Mouse (Mus musculus) embryonic fibroblast, embryonic 13.5 days (primary cell): ENCODE data around the gene Cacna2d3. TPM values are rescaled to one million over a fixed set of nuclear protein-coding genes. Genes with fewer than 3 reads are reported as not detected.

ENCODE experiments used
- H3K27ac ChIP-seq: 2 replicates; pipeline ENCODE4 v1.5.1; 2012; ENCODE audit warnings: low read length, control low read depth, inconsistent platforms; ENCODE audit not compliant: insufficient read depth
- H3K4me1 ChIP-seq: 2 replicates; pipeline ENCODE4 v1.6.1; 2011; ENCODE audit warnings: low read length; ENCODE audit not compliant: control insufficient read depth, insufficient read depth
- H3K4me3 ChIP-seq: 2 replicates; pipeline ENCODE4 v1.5.1; 2011; ENCODE audit warnings: mild to moderate bottlenecking, control low read depth, low read length; ENCODE audit not compliant: insufficient read depth
- CTCF ChIP-seq: IDR thresholded peaks from 2 replicates; pipeline ENCODE4 v1.5.1; 2011; ENCODE audit warnings: mild to moderate bottlenecking, control low read depth, low read length, moderate library complexity, borderline replicate concordance; ENCODE audit not compliant: insufficient read depth
- POLR2A ChIP-seq: IDR thresholded peaks from 2 replicates; pipeline ENCODE4 v1.6.1; 2011; ENCODE audit warnings: low read depth, mild to moderate bottlenecking, control low read depth, low read length, moderate library complexity
- polyA plus RNA-seq: library from polyadenylated mRNA; stranded (reverse); fragments of >200 nt; gene quantifications from 2 replicates; pipeline ENCODE4 v1.2.4, GENCODE M21; 2011; ENCODE audit warnings: low read depth; ENCODE audit not compliant: missing spikeins, insufficient read length

Cacna2d3 gene
- polyA plus RNA-seq, 1 experiment = 5.3 TPM

DNA sequence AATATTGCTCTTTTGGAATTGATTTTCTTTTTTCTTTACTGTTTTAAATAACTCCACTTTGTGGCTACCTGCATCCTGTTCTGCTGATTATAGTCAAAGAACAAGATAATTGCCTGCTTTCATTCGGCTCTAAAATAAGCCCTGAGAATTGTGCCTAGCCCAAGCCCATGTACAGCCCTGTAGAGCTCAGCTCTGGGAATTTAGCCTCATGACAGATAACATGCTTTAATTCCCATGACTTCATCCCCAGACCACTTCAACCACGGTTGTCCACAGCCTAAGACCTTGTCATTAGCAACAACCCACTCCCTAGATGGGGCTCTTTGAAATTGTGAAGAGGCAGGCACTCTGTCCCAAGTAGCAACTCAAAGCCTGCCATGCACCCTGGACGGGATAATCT, 762.6 kb downstream of the Cacna2d3 start:
- TF ChIP-seq POLR2A = no peak
- no peak for TF ChIP-seq CTCF
- Histone ChIP-seq H3K4me3 (no peak overlapping the region), H3K27ac (no peak overlapping the region), H3K4me1 (no peaks in the 10 kb centered on the region)

DNA sequence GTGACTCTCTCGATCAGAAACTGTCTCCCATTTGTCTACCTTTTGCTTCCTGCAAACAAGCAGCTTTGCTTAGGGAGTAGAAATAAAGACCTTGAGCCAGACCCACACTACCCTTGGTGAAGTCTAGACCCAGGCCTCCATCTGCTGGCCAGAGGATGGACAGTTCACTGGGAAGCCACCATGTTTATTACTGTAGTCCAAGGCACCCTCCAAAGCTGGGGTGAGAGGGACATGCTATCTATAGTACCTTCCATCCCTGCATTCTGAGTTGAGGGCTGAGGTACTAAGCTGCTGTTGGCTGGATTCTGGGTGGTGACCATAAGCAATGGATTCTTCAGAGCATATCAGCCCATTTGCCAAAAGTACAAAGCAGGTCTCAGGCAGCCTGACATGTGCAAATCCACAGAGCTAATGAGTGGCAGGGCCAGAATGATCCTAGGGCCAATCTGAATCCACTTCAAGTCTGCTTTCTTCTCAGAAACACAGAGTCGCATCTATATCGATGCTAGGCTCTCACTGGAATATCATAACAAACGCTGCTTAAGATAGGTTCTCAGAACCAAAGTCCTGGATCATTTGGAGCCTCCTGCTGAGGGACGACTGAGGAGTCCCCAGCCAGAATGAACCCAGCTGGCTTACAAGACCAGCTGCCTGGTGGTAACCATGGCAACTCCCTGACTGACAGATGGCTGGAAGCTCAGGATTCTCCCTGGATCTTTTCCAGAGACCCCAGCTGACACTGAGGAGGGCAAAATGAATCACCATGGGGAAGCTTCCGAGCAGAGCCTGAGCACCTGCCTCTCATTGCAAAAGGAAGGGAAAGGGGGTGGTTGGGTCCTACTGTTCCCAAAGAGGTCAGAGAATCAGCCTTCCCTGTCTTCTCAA, 763.3 kb downstream of the Cacna2d3 start:
- no peak for TF ChIP-seq POLR2A
- TF ChIP-seq CTCF = no peak
- Histone ChIP-seq H3K4me3 (no peak overlapping the region), H3K27ac (no peak overlapping the region), H3K4me1 (no peaks in the 10 kb centered on the region)

DNA sequence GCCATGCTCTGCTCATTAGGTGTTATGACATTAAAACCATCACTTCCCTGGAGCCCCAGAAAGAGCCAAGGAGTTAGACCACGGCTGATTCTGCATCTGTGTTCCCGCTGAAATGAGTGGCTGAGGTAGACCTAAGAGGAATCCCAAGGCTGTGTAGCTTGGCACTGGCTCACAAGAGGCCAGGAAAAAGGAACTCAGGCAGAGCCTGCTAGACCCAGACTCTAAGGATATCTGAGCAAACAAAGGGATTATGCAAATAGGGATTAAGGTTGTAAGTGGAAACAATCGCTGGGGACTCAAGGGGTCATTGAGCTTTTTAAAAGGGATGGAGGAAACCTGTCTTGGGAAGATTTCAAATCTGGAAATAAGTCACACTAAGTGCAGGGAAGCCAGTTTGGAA, 766.5 kb downstream of the Cacna2d3 start:
- TF ChIP-seq POLR2A (no peak), CTCF (no peak)
- H3K4me3 ChIP-seq = no peak overlapping the region
- H3K4me1 ChIP-seq = no peaks in the 10 kb centered on the region
- no peak overlapping the region for H3K27ac ChIP-seq

DNA sequence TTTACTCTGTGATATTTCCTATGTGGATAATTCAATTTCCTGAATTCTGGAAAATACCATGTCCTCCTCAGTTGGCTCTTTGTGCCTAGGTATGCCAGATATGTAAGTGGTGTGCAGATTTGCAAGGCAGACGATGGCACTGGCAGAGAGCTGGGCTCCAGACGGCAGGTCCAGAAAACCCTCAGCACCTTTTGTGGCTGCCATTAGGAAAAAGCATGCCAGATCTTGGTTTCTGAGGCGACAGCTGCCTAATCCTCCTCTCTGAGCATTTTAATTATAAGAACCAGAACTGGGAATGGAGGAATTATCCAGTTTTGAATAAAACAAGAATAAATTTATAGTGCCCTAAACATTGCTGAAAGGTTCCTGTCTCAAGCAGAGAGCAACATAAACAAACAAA, 767.1 kb downstream of the Cacna2d3 start:
- no peaks in the 10 kb centered on the region for H3K4me1 ChIP-seq
- TF ChIP-seq POLR2A = no peak
- no peak for TF ChIP-seq CTCF

DNA sequence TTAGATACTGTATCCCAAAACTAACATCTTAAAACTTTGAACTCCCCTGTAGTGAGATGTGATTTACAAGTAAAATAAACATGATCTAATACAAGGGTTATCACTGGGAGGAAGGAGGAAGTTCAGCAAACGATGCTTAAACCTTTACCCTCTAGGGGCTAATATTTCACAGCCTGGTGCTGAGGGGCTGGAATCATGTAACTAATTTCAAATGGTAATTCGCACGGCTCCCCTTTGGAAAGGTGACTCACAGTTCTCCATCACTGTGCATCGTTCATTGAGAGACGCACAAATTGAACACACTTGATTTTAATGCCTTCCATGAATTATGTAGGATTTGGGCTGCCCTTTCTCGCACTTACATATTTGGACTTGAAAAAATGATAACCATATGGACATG, 767.6 kb downstream of the Cacna2d3 start:
- Histone ChIP-seq H3K4me3 (no peak overlapping the region), H3K27ac (no peak overlapping the region), H3K4me1 (no peaks in the 10 kb centered on the region)
- TF ChIP-seq POLR2A (no peak), CTCF (no peak)

More for the DNA sequence above, 767.1 kb downstream of the Cacna2d3 start:
- no peak overlapping the region for H3K4me3 ChIP-seq
- H3K27ac ChIP-seq = no peak overlapping the region

DNA sequence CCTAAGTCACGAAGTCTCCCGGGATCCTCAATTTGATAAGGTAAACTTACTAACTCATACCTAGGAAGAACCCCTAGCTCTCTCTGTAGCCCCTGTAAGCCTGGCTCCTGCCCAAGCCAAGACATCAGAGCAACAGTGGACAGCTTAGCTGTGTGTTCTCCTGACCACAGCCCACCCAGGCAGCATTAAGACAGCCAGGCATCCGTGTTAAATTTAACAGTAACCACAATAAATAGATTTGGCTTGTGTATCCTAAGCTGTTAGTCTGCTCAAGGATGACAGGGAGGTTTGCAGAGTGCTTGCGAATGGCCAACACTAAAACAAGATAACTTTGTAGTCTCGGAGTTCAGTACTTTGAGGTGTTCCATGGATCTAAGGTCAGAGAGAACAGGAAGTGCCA, 768.3 kb downstream of the Cacna2d3 start:
- H3K27ac ChIP-seq = no peak overlapping the region

DNA sequence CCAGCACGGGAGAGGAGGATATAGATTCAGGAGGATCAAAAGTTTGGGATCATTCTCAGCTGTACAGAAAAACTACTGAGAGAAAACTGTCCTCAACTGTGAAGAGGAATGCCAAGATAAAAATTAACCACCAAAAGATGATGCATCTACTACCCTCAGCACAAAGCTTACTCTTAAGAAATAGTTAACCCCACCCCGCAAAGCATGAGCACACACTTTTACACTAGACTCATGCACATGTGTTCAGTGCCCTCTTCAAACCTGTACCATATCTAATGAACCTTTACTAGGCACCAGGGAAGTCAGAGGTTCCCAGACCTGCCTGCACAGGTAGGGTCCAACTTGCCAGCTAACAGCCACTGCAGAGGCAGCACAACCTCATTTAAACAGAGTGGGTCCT, 771.2 kb downstream of the Cacna2d3 start:
- no peak for TF ChIP-seq CTCF
- no peak for TF ChIP-seq POLR2A
- H3K4me3 ChIP-seq = no peak overlapping the region
- H3K27ac ChIP-seq = no peak overlapping the region
- H3K4me1 ChIP-seq = no peaks in the 10 kb centered on the region

More for the DNA sequence above, 768.3 kb downstream of the Cacna2d3 start:
- no peak overlapping the region for H3K4me3 ChIP-seq
- no peaks in the 10 kb centered on the region for H3K4me1 ChIP-seq
- TF ChIP-seq CTCF (no peak), POLR2A (no peak)

DNA sequence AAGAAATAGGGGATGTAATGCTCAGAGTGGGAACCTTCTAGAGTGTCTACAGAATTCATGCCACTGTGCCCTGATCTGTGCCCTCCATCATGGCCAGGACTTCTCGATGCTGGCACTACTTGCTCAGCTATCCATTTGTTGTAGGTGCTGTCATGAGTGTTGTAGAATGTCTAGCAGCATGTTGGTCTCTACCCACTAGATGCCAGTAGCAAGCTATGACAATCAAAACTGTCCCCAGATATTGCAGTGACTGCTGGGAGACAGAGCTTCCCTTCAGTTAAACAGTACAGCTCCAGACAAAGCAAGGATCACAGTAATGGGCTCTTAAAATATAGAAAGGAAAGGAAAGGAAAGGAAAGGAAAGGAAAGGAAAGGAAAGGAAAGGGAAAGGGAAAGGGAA, 771.9 kb downstream of the Cacna2d3 start:
- Histone ChIP-seq H3K27ac (no peak overlapping the region), H3K4me1 (no peaks in the 10 kb centered on the region), H3K4me3 (no peak overlapping the region)
- TF ChIP-seq CTCF (no peak), POLR2A (no peak)

DNA sequence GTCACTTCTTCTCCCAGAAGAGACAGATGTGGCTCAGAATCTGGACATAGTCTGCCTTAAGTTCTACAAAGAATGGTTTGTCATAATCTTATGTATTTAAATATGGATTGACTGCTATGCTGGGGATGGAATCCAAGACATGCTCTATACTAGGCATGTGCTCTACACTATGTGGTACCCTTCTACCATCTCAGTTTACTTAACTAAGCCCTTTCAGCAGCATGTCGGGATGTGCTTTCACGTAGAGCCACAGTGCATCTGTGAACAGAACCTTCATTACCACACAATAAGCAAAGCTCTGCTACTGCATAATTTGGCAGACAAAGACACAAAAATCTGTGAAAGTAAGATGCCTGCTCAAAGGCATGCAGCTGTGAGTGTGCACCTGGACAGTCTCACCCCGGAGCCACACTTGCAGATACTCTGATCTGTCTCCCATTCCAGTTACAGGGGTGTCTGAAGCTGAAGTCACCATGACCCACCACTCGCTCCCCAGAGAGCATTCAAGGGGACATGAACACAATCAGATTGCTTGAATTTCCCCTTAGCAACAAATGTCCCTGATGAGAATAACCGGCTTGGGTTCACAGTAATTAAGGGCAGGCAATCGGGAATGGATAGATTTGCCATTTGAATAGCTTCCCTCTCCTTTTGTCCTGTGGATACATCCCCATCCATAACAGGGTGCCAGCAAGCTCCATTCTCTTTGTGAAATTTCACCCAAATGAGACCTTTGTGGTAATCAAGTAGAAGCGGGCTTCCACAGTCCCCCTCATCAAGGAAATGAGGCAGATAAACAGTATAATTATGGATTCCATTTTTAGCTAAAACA, 773.4 kb downstream of the Cacna2d3 start:
- TF ChIP-seq POLR2A (no peak), CTCF (no peak)
- Histone ChIP-seq H3K4me3 (no peak overlapping the region), H3K27ac (no peak overlapping the region), H3K4me1 (no peaks in the 10 kb centered on the region)
